Mouse (Mus musculus) brain, embryonic 14.5 days (tissue): ENCODE measurements at regions not wholly inside any gene's neighbourhood (a gene's known extent, or its start where the extent isn't known, plus 50 kb on each side); places are given as distances from the start of the nearest gene placed in this dataset.

Source experiments
- CTCF ChIP-seq: fragments of 200-500 bp; IDR thresholded peaks from 2 replicates; pipeline ENCODE4 v1.5.1; 2012; ENCODE audit warnings: inconsistent platforms, mild to moderate bottlenecking, moderate library complexity, borderline replicate concordance; ENCODE audit not compliant: insufficient read depth, insufficient read length; ENCODE audit errors: extremely low read depth
- POLR2A ChIP-seq: fragments of 200-500 bp; IDR thresholded peaks from 2 replicates; pipeline ENCODE4 v1.6.1; 2012; ENCODE audit warnings: mild to moderate bottlenecking, inconsistent platforms, borderline replicate concordance; ENCODE audit not compliant: poor library complexity, insufficient read depth, insufficient read length, severe bottlenecking; ENCODE audit errors: extremely low read depth

DNA sequence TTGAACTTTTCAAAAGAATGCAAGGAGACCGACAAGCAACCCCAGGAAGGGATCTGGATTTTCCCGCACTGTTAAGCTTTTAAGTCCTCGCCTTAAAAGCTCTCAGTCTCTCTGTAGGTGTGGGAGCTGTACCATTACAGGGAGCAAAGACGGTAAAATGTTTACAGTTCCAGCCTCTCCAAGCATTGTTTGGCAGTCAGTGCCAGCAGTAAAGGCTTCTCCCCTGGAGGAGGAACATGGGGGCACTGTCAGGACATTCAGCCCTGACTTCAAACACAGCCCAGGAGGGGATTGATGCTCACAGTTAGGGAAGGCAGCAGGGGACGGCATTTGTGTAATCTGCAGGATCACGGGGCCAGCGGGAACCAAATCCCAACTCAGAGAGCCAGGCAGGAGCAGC lies 750.2 kb downstream of the Tmem132b start:
- TF ChIP-seq CTCF, result no peak
- no peak for TF ChIP-seq POLR2A
